Mouse (Mus musculus): Measurements from ENCODE around the gene Aif1.
A peak's percentile ranks its signal among the peaks of the same experiment; 100 is the strongest.
"Not testable (repeated sequence)": the region's sequence is repeated elsewhere in the genome, so short reads cannot be mapped to it uniquely, and the experiment has no call there.

The Aif1 gene

DNA sequence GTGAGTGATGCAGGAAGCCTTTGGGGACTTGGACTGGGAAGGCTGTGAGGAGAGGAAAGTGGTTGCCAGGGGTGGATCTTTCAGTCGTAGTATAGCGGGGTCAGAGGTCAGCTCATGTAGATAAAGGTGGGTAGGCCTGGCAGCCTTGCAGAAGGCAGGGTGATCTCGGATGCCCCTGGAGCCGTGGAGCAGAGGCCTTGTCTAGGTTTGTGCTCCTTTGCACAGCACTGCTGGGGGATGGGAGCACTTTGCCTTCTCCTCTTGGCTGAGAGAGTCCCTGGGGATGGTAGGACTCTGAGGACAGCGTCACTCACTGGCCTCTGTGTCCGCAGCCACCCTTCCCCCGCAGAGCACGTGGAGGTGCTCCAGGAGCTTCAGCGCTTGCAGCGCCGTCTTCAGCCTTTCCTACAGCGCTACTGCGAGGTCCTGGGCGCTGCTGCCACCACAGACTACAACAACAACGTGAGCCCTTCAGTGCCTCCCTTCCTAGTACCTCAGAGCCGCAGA, 35.3 kb downstream of the Aif1 start:
- DNase-seq, result no peak

DNA sequence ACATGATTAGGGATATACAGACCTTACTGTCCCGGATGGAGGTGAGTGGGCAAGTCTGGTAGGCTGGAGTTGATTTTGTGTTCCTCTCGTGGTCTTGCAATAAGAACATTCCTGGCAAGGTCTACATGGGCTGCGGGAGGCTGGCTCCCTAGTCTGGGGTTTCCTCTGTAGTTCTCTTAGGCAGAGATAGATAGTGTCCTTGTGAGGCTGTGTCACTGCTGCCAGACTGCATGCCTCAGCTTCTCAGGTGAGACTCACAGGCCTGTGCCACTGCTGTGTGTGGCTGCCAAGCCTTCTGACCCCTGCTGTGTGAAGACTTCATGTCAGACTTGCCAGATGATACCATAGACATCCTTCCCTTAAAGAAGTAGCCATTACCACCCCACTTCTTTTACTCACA, 36.6 kb downstream of the Aif1 start:
- DNase-seq, result no peak

DNA sequence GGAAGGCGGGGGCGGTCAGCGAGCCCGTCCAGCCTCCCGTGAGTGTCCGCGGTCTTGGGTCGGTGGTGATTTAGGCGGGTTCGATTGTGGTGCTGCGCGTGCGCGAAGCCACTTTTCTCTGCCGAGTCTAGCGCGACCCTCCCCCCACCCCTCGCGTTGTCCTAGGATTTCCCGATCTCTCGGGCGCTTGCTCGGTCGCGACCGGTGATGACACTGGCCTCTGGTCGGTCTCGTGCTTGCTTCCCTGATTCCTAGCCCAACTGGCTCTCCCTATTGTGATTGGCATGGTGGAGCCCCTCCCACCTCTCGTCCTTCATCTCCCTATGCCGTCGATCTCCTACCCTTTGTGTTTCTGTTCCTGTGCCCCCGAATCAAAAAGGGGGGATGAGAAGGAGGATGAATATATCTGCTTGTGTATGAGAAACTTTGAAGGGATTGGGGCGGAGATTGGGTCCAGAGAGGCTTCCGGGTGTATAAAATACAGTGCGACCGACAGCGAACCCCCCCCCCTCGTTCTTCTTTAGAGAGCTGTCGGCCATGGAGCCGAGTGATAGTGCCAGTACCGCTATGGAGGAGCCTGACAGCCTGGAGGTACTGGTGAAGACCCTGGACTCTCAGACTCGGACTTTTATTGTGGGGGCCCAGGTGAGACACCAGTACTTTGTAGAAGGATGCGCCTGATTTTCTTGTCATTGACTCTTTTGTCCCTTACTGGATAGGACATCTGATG, 40.1 kb downstream of the Aif1 start:
- DNase-seq, result no peak

DNA sequence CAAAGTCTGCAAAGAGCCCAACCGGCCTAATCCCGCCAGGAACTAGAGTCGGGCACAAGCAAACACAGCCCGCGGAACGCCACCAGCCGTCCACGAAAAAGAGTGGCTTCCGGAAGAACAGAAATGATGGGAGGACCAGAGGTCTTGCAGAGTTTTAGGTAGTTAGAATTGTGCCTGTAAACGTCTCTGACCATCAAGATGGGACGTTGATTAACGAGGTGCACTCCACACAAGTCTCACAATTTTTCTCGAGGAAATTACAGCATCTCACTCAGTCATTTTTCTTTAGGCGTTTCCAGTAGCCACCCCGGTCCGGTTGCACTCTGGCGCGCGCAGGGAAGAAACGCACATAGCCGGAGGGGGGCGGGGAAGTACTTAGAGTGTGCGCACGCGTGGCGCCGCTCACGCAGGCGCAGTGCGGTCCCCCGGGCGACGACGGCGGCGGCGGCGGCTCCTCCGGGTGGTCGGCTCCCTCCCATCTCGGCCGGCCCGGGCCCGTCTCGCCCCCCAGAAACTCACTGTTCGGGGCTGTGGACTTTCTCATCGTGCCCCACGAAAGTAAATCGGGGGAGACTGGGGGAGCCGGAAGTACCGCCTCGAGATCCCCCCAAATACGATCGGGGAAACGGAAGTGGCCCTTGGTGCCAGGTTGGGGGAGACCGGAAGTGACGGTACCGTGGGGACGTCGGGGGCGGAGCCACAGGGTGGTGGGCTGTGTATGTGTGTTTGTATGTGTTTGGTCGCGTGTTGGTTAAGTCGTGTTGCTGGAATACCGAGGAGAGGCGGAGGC, 40.9 kb downstream of the Aif1 start, which contains the start of gene Bag6:
Bag6 (plus strand) TSS at position 378 of the 790 bp plus-strand sequence.
- DNase-seq, result peak; percentile 93

DNA sequence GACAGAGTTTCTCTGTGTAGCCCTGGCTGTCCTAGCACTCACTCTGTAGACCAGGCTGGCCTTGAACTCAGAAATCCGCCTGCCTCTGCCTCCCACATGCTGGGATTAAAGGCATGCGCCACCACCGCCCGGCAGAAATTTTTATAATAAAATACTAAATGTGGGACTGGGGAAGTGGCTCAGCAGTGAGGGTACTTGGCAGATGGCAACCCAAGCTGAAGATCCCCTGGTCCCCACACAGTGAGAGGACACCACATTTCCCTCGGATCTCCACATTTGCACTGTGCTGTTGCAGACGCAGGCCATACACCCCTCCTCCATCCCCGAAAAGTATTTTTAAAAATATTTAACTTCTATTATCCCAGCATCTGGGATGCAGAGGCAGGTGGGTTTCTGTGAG, 42.4 kb downstream of the Aif1 start:
- no peak for DNase-seq

DNA sequence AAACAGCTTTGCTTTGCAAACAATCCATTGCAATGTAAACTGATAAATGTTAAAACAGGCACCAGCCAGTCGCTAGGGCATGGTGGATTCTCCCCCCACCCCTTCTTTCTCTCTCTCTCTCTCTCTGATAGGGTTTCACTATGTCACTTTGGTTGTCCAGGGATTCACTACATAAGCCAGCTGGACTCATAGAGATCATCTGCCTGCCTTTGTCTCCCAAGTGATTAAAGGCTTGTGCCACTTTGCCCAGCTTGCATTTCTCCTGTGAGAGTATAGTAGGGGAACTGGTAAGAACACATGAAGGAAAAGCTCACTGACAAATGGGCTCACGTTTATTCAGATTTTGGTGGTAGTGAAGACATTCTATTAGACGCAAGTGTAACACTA, 43.7 kb downstream of the Aif1 start:
- no peak for DNase-seq

DNA sequence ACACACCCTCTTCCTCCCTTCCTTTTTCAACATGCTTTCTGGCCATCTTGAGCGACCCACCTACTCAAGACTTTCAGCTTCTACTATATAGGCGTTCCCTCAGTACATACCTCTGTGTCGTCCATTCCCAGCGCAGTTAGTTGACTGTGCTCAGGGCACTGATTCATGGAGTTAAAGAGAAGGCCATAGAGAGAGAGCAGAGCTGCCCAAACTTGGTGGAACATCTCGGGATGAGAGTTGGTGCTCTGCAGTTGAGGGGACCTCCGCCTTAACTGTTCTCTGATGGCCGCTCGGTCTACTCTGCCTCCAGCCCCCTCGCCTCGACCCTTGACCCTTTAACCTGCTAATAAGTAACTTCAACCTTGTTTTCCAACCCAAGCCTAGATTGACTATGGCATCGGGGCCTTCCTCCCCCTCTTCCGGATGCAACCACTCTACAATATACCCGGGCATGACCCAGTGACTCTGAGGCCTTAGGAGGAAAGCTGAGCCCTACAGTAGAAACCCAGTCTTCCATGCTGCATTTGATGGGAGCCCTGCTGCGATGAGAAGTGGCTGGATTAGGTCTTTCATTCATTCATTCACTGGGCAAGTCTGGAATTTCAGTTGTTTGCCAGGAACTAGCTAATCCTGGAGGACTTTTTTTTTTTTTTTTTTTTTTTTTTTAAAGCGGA, 44.2 kb downstream of the Aif1 start, which contains the start of gene Apom:
Apom (minus strand) TSS at position 551 of the 674 bp plus-strand sequence.
- DNase-seq, result peak; percentile 44

DNA sequence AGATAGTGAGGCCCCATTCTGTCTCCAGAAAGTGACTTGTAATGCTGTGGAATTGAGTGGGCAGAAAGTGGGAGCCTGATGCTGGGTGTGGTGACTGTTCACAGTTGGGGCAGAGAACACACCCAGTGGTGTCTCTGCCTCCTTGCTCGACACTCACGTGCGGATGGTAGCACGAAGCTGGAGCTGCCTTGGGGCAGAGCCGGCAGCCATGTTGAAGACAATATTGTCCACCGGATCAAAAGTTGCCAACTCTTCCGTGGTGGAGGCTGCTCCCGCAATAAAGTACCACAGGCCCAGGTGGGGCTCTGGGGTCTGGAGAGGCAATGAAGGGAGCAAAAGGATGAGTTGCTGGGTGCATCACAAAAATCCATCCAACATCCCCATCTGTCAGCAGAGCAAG, 44.8 kb downstream of the Aif1 start:
- no peak for DNase-seq

DNA sequence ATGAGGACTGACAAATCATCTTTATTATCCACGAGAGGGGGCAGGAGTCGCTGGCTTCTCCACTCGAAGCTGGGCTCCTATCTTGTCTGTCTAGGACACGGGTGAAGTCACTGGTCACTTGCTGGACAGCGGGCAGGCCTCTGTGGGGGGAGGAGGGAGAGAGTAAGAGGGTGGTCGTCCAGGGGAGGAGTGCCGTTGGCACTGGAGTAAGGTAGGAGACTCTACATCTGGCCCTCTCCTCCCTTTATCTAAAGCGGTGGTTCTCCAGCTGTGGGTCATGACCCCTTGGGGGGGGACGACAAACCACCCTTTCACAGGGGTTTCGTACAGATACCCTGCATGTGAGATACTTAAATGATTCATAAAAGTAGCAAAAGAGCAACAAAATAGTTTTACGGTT, 46.9 kb downstream of the Aif1 start:
- DNase-seq, result no peak

DNA sequence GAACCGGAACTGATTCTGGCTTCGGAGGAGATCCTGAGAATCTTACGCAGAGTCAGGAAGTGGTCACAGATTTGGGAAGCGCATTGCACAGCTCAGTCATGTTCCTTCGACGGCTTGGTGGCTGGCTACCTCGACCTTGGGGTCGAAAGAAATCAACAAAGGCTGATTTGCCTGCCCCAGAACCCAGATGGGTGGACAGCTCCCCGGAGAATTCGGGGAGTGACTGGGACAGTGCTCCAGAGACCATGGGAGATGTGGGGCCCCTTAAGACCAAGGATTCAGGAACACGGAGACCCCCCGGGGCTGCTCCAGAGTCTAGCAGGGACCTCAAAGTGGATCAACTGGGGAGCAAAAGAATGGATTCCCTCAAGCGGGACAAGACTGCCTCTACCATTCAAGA, 48.9 kb downstream of the Aif1 start:
- no peak for DNase-seq

DNA sequence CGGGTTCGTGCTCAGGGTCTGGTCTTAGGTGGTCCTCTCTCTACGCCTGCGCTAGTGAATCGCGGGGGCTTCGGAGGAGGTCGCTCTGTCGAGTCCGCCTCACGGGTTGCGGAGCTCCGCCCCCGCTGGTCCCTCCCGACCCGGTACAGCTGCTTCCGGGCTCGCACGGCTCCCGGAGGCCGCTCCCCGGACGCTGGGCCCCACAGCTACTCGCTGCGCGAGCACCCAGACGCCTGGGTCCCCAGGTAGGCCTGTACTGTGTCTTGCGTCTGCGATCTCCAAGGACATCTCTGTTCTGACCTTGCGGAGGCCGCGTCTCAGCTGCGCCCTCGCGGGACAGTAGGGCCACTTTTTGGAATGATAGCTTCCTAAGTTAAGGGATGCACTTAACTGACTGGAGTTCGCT, 49.7 kb downstream of the Aif1 start, which contains the start of gene D17H6S53E:
D17H6S53E (plus strand) TSS at position 168 of the 406 bp plus-strand sequence.
- peak; percentile 70 for DNase-seq

DNA sequence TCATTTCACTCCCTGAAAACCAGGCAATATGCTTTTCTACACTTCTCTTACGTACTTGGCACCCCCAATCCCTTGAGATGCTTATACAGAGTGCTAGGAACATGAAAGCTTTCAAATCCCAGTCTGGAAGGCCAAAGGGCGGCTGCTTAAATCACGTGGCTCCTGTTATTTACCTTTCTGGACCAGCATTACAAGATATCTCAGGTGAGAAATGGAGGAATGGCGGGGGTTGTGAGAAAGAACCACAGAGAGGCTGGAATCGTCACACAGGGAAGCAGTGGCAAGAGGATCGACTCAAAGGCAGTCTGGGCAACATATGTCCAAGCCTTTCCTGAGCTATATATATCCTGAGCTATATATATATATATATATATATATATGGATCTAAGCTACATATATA, 50.3 kb downstream of the Aif1 start:
- no peak for DNase-seq

DNA sequence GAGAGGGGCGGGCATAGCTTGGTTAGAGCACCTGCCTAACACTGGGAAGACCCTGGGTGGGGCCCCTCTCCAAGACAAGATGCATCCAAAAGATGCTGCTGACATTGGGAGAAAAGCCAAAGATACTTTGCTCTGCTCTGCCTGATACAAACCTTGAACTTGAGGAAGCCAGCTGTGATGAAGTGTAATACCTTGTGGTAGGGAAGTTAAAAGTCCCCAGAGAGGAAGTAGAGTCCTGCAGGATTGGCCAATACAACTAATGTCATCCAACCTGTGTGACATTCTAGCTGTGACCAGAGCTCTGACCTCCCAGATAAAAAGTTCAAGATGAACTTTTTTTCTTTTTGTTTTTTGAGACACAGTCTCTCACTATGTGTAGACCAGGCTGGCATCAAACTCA, 50.8 kb downstream of the Aif1 start:
- no peak for DNase-seq

DNA sequence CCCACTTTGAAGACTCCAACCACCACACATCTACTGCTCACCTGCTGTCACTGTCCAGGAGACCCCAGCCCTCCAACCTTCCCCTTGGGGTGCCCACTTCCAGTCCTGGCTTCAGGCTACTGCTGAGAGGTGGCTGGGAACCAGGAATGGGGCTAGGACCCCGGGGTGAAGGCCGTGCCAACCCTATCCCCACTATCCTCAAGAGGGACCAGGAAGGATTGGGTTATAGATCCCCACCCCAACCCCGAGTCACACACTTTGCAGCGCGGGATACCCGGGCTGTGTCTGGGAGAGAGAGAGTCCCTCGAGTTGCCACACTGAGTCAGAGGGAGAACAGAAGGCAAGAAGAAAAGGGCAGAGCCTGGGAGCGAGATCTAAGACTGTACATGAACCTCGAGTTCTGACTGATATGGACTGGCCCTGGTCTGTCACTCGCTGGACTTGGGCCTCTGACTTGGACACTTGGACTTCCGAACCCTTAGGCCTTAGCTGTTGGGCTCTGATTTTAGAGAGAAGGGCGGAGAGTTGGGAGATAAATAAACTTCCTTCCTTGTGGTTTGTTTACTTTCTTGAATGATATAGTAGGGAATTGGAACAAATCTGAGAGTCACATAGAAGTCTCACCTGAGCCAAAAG, 51.5 kb downstream of the Aif1 start:
- not testable (repeated sequence) for DNase-seq

DNA sequence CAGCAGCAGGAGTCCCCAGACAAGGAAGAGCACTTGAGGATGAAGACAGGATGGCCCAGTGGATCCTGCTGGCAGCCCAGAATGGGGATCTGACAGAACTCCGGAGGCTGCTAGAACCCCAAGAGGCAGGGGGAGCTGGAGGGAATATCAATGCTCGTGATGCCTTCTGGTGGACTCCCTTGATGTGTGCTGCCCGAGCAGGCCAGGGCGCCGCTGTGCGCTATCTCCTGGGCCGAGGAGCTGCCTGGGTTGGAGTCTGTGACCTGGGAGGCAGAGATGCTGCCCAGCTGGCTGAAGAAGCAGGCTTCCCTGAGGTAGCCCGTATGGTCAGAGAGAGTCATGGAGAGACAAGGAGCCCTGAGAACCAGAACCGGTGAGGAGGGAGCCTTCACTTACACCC, 52.6 kb downstream of the Aif1 start:
- not testable (repeated sequence) for DNase-seq

DNA sequence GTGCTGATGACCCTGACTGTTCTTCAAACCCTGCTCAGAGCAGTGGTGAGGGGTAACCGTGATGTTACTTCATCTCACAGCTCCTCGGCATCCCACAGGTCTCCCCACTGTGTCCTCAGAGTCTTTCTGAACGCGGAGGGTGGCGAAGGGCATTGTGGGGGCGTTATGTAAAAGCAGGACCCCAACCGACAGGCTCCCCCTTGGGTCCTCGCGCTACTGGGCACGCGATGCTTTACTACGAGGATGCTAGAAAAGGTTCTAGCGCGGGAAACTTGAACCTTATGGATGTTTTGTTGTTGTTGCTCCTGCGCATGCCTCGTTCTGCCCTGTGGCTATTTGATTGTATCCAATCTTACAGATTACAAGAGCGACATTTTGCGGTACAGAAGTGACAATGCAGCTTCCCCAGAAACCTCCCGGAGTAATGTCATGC, 54.0 kb downstream of the Aif1 start, which contains the start of gene Csnk2b:
Csnk2b (minus strand) TSS at position 183 of the 433 bp plus-strand sequence.
- peak; percentile 59 for DNase-seq

DNA sequence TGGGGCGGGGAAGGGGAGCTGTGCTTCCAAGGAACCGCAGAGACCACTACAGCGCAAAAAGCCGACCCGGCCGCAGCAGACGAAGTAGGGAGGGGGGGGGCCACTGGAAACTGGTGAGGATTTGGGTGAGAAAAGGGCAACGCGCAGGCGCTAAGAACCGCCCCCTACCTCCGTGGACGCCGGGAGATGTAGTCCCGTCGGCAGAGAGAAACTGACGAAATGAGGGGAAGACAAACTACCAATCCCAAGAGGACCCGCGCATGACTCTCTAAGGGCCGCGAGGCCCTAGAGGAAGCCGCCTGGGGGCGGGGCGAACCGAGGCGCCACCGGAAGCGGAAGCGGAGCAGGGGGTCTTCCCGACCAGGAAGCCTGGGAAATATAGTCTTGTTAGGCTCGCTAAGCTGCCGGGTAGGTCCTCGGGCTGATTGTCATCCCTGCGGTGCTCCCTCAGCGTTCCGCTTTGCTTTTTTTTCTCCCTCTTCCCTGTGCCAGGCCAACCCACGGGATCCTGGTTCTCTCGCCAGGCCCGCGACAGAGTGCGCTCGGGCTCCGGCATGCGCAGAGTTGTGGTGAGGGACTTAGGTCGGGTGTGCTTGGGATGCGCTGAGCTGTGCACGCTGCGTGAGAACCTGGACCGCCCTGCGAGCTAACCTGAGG, 54.6 kb downstream of the Aif1 start, which contains the start of gene Gpank1:
Gpank1 (plus strand) TSS at position 313 of the 657 bp plus-strand sequence.
- peak; percentile 99 for DNase-seq

Measured in kidney, adult 11 months (tissue).